Mouse (Mus musculus) left cerebral cortex, adult 2 months (tissue): ENCODE results near the gene Parva. TPM values are rescaled to one million over a fixed set of nuclear protein-coding genes. Genes with fewer than 3 reads are reported as not detected.
A peak's percentile ranks its signal among the peaks of the same experiment; 100 is the strongest.

Experiments
- DNase-seq, 2 experiments: peaks; one replicate each; pipeline ENCODE4 v3.0.0; 2021 to 2022; ENCODE audit warnings: low spot score in 2 of 2, mixed read lengths in 1 of 2; ENCODE audit errors: extremely low spot score in 1 of 2
- H3K27ac ChIP-seq: fragments of 200-600 bp; 2 replicates; pipeline ENCODE4 v1.8.1; 2022
- H3K4me3 ChIP-seq: fragments of 200-600 bp; 2 replicates; pipeline ENCODE4 v1.8.1; 2022
- CTCF ChIP-seq: fragments of 200-600 bp; IDR thresholded peaks from 2 replicates; pipeline ENCODE4 v1.8.1; 2022; ENCODE audit warnings: antibody characterized with exemption, mild to moderate bottlenecking, moderate library complexity
- intact Hi-C: fragments of 180-260 bp; cut with DNase I; formaldehyde crosslinking; loops from one replicate; pipeline ENCODE4 v1.15.1; 2025
- total RNA-seq, 2 experiments: library from RNA; stranded (reverse); gene quantifications; 2 replicates each; pipeline ENCODE4 v1.2.3; 2021

Parva gene
- total RNA-seq, 2 experiments from 2014 or later, result 52.8 to 57.2 TPM

DNA sequence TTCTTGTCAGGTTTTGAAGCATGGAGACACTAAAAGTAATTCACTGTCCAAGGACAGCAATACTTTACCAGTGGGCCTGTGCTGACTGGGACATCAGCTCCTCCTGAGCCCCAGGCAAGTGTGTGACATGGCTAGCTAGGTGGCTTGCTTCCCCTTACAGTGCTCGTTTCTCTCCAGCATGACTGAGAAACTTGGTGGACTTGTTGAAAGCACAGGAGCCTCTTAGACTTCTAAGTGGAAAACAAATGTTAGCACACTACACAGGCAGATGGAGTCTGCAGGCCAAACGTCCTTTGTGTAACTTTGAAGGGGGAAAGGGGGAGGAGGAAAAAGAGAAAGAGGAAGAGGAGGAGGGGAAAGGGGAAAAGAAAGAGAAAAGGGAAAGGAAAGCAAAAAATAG is 172.3 kb downstream of the Parva start:
- no peak for DNase-seq
- intact Hi-C loops, result no loop called here
- Histone ChIP-seq H3K27ac (no peak overlapping the region), H3K4me3 (no peak overlapping the region)
- TF ChIP-seq CTCF, result no peak

DNA sequence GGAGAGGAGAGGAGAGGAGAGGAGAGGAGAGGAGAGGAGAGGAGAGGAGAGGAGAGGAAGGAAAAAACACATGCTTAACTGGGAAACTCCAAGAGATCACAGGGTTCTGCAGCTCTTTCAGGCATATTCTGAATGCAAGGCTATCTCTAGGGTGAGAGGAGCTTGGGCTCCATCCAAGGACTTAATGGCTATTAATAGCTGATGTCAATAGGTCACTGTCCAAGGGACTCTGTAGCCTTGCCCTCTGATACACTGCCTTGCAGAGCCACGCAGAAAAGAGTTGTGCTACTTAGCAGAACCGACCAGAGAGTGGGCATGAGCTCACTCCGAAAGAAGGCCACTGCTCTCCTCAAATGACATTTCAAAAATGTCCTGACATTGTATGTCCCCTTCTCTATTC is 172.9 kb downstream of the Parva start:
- Histone ChIP-seq H3K4me3 (no peak overlapping the region), H3K27ac (no peak overlapping the region)
- intact Hi-C loops, result no loop called here
- no peak for TF ChIP-seq CTCF
- no peak for DNase-seq

DNA sequence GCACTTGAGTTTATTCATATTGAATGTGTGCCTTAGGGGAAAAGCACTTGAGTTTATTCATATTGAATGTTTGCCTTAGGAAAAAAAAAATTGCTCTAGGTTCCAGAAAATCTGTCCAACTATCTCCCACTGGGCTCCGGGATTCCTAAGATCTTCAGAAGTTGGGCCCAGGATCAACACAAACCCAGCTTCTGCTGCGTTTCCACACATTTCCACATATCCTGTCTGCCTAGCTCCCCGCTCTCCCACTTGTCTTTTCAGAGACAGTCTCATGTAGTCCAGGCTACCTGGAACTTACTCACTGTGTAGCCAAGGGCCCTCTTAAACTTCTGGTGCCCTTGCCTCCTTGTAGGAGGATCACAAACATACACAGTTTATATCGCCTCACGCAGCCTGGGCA is 175.7 kb downstream of the Parva start:
- intact Hi-C loops, result no loop called here
- no peak for DNase-seq
- Histone ChIP-seq H3K4me3 (no peak overlapping the region), H3K27ac (no peak overlapping the region)
- TF ChIP-seq CTCF, result no peak

DNA sequence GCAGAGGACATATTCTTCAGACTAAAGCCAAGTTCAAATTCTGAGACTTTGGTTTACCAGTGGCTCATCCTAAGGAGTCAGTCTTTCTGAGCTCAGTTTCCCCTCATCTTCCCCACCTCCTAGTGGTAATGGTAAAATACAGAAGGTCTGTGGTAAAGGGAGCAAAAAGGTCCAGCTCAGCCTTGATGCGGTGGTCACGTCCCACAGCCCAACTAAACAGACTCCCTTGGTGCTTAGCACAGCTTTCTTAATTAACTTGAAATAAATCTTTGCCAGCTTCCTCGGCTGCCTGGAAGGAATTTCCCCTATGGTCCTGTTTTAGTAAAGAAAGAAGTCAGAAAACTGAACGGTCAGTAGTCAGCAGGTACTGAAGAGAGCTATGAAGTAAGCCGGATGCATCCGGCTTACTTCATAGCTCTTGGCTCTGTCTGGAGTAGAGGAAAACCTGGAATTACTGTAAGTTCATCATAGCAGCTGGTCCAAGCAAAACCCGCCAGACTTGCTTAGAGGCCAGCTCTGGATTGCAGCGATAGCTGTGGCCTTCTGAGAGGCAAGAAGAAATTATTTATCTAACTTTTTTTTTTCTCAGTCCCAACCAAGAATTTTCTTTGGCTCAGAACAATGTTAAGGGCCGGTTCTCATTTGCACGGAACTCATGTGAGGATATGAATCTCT is 176.3 kb downstream of the Parva start:
- H3K27ac ChIP-seq, result no peak overlapping the region
- TF ChIP-seq CTCF, result no peak

DNA sequence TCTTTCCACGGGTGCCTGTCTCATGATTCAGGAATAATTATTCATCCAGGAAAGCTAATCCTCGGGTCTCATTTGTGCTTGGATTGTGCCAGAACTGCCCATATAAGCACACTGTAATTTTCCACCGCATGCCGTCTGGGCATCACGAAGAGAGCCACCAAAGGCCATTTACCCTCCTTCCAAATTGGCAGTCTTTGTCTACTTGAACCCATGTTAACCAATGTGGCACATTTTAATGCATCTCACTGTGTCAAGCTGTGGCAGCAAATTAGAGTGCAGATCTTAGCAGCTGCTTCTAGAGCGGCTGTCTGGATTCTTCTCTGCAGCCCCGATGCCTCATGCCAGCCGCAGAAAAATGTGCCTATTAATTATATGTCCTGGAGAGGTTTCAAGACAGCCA is 176.9 kb downstream of the Parva start:
- Histone ChIP-seq H3K27ac (no peak overlapping the region), H3K4me3 (no peak overlapping the region)
- TF ChIP-seq CTCF, result no peak
- intact Hi-C loops, result no loop called here
- DNase-seq, result no peak

More for the DNA sequence above, 176.3 kb downstream of the Parva start:
- no peak overlapping the region for H3K4me3 ChIP-seq
- no peak for DNase-seq
- intact Hi-C loops, result no loop called here

DNA sequence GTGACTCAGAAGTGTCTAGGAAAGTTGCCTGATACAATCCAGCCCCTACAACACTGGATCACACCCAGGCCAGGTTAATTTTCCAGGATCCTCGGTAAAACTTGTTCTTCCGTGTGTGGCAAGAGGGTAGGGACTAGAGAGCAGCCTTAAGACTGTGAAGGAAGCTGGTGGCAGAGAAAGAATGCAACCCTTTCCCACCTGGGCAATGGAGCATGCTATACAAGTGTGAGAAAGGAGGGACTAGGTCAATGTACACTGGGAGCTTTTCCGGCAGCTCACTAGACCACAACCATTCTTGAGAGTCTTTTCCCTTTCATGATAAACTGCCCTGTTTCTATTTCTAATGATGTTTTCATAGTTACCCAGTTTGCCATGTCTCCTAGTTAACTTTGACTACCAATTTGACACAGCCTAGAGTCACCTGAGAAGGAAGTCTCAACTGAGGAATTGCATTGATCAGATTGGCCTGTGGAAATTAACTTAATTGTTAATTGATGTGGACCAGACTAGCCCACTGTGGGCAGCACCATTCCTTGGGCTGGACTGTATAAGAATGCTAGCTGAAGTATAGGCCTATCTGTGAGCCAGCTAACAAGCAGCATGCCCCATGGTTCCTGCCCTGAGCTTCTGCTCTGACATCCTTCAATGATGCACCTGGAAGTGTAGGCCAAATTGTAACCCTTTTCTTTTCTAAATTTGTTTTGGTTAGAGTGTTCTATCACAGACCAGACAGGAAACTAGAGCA is 186.9 kb downstream of the Parva start:
- no peak for DNase-seq
- H3K4me3 ChIP-seq, result no peak overlapping the region
- no peak overlapping the region for H3K27ac ChIP-seq
- no peak for TF ChIP-seq CTCF
- intact Hi-C loops, result no loop called here

DNA sequence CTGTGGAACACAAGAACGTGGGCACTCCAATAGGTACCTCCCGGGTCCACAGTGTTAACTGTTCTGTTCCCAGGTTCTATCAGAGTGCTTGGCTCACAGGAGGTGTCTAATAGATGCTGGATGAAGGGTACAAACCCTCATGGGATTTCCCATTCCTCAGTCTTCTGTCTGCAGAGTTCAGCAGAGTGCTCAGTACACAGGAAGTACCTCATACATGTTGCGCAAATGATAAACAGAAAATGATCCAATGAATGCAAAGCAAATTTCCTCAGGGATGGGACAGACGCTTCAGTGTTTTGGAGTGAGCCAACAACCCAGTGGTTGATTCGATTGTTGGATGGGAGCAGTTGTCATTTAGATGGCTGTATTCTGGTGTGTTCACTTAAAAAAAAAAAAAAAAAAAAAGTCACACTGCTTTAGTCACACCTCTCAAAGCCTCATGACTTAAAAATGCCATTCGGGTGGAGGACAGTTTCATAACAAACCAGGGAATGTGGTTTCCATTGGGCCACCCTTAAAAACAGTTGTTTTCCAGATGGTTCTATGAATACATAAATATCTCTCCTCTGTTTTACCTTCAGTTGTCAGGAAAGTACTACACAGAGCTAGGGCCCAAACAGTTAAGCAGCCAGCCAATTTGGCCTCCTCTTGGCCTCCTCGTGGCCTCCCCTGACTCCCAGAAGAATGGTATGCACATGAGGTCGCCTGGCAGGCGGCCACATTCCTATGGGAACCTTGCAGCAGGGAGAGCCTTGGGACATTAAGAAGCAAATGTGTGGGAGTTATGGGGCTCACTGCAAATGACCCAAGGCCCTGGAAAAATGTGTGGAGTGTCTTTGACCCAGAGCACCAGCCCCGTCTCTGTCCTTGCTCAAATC is 187.7 kb downstream of the Parva start:
- TF ChIP-seq CTCF, result no peak
- intact Hi-C loops, result no loop called here
- Histone ChIP-seq H3K27ac (no peak overlapping the region), H3K4me3 (no peak overlapping the region)
- DNase-seq, result no peak

DNA sequence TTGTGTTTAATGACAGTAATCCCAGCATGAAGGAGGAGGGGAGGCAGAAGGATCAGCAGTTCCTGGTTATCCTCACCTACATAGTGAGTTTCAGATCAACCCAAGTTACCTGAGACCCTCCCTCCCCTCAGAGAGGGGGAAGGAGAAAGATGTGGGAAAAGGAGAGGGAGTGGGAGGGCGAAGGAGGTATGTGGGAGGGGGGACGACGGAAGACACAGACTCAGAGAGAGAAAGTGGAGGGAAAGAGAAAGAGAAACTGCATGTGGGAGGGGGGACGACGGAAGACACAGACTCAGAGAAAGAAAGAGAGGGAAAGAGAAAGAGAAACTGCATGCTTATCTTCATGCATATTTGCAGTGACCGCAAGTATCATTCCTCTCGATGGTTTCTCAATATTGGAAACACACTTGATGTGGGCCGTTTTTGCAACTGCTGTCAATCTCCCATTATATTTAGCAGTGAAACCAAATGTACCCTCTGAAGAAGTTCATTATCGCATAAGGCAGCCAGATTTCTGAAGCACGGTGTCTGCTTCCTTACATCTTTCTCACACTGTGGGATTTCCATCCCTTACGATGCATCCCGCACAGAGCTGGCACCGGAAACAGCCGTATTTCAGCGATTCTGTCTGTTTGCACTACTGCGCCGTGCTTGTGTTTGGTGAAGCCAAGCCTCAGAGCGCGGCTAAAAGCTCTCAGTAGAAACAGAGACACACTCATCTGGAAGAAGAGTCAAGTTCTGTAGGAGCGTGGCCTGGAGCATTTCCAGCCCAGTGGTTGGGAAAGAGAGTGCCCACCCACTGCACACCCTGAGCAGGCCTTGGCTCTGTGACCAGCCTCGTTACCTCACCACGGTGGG is 193.2 kb downstream of the Parva start:
- Histone ChIP-seq H3K27ac (no peak overlapping the region), H3K4me3 (peak overlapping the region; percentile 45)
- intact Hi-C loops, result no loop called here
- DNase-seq, result peak; percentile 19 to 21
- no peak for TF ChIP-seq CTCF

DNA sequence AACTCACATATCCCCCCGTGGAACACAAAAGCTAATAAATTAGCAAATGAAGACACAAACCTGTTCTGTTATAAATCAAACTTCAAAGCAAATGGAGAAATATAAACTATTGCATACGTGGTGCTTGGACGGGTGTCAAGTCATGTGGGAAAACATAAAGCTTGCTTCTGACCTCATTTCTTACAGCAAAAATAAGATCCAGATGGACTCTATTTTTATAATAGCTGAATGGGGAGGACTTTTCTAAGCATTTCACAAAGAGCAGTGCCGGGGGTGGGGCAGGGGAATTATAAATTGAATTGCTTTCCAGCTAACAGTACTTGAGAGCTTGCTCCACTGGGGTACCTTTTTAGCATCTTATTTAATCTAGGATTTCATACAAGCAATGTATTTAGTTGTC is 200.2 kb downstream of the Parva start:
- intact Hi-C loops, result loop anchor here (1.0 kb wide), 1 partner anchor 36 kb away; no protein-coding TSS in a partner anchor
- Histone ChIP-seq H3K27ac (no peak overlapping the region), H3K4me3 (no peak overlapping the region)
- peak; percentile 26 to 30 for DNase-seq
- no peak for TF ChIP-seq CTCF

DNA sequence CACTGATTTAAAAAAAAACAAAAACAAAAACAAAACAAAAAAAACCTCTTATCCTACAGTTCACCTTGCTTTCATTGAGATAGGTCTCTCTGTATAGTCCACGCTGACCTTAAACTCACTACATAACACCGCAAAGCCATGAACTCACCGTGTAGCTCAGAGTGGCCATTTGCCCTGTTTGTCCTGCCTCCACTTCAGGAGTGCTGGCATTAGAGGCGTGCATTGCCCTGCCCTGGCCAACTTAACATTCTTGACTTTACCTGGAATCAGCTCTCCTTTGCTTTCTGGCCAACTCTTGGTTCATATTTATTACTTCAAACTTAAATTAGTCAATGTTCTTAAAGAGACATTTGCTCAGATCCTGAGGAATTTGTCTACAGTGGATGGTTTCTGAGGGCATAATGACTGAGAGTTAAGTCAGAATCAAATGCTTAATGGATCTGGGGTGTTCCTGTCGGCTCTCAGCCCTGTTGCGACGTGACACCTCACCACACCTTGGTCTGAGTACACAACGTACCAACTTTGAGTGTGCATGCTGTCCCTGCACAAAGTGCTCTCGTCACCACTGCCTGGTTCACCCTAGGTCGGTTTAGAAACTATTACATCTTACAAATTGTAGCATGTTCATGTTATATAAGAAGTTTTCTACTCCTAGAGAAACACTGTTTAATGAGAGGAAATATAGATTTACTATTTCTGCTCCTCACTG is 207.4 kb downstream of the Parva start:
- intact Hi-C loops, result no loop called here
- Histone ChIP-seq H3K27ac (no peak overlapping the region), H3K4me3 (no peak overlapping the region)
- TF ChIP-seq CTCF, result no peak
- no peak for DNase-seq

DNA sequence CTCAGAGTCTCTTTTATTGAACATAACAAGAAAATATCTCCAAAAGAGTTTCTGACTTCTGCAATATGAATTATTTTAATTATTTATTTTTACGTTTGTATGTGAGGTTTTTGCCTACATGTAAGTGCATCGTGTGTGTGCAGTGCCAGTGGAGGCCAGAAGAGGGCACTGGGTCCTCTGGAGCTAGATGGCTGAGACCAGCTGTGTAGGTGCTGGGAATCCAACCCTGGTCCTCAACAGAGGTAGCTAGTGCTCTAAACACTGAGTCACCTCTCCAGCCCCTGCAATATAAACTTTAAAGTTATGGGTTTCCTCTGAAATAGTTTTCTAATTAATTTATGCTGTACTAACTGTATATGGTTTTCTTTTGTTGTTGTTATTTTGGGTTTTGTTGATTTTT is 208.6 kb downstream of the Parva start:
- Histone ChIP-seq H3K4me3 (no peak overlapping the region), H3K27ac (no peak overlapping the region)
- TF ChIP-seq CTCF, result no peak; the same call in 1 of the 2 replicates
- no peak for DNase-seq
- intact Hi-C loops, result no loop called here

Other genes starting within 250 kb of the Parva start
- 100 to 1,000 TPM; 652 to 703 TPM for gene Mical2, start 201.6 kb upstream of the Parva start, total RNA-seq